In the genomic region with DNA sequence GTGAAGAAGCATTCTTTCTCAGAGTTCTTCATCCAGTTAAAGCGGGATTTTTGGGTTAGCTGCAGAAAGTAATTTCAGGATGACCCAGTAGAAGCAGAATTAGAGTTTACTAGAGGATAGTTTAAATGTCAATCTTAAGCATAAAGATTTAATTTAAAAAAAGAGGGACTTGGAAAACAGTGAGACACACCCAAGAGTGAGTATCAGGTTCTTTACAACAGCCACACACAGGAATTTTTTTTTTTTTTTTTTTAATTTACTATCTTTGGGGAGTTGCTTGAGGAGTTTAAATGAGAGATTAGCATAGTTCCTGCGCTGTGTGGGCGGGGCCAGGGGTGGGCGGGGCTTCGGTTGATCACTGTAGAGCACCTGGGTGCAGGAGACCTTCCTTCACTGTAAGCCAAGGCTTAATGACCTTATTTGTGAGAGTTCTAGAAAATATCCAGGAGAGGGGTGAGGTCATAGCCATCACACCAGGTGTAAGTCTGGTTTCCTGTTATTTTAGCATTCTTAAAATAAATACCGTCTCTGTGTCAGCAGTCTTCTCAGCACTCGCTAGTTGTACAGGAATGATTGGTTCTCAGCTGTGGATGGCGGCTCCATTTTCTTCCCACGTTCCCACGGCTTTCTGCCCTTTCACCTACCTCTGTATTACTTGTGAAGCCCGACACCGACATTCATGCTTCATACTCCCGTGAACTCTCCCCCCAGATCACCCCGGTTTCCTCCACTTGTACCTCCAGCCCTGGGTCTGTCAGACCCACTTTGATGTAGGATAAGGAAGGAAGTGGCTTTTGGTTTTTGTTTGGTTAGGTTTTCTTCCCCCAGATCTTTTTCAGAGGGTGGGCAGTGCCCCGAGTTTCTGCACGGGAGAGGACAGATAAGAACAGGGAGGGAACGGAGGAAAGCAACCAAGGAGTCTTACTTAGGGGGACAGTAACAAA, we compare ENCODE assay signal across 9 mouse cellular contexts. TPM values are rescaled to one million over a fixed set of nuclear protein-coding genes. Genes with fewer than 3 reads are reported as not detected.
DNase-seq lines count a peak whose midpoint lies in the region; ATAC-seq lines count a peak whose summit lies in the region.
"Had no signal": no experiment of that assay in that cellular context is flagged by ENCODE, and none has a peak within 500 bp of the region (broad histone marks: within the 10 kb centered on the region; RNA-seq: fewer than 3 reads in every experiment).

No protein-coding gene starts in this region.

- H3K4me3 ChIP-seq in neural tube, embryonic 11.5 days (ENCODE audit: low read depth, low read length) = no peak overlapping the region
- H3K4me3 ChIP-seq in limb, embryonic 15.5 days = no peak overlapping the region
- H3K4me3 ChIP-seq in midbrain, embryonic 16.5 days (ENCODE audit: low read depth, low read length) = no peak overlapping the region

- no peak for DNase-seq in neural tube, embryonic 11.5 days (ENCODE audit: low spot score)
- no peak for DNase-seq in neural tube, embryonic 10.5 days (ENCODE audit: extremely low spot score, low spot score)
- DNase-seq in thymus, postnatal 10 days (ENCODE audit: low spot score in 2 of 2) = peak; percentile 20 to 27
- DNase-seq in frontal cortex, adult 2 months (ENCODE audit: extremely low spot score in 1 of 2, low spot score in 1 of 2) = no peak
- no peak for DNase-seq in urinary bladder, postnatal 14 days (ENCODE audit: low spot score)
- DNase-seq: forebrain, postnatal 0 days had no signal

- no peaks in the 10 kb centered on the region for H3K4me1 ChIP-seq in neural tube, embryonic 11.5 days (ENCODE audit: control insufficient read depth, insufficient read depth, low read length)
- peaks cover 5% of the 10 kb centered on the region; the same call in 1 of the 2 replicates for H3K4me1 ChIP-seq in limb, embryonic 15.5 days
- no peaks in the 10 kb centered on the region for H3K4me1 ChIP-seq in midbrain, embryonic 16.5 days (ENCODE audit: control insufficient read depth, insufficient read depth, low read length)

- H3K27ac ChIP-seq in neural tube, embryonic 11.5 days (ENCODE audit: low read depth, low read length) = no peak overlapping the region
- H3K27ac ChIP-seq in limb, embryonic 15.5 days = no peak overlapping the region
- no peak overlapping the region for H3K27ac ChIP-seq in midbrain, embryonic 16.5 days (ENCODE audit: low read length)

- 0 out of 2 replicates have a peak overlapping the region, but pooled peaks have one; percentile 4 for H3K4me2 ChIP-seq in neural tube, embryonic 11.5 days (ENCODE audit: low read depth)
- peak overlapping the region; percentile 15 for H3K4me2 ChIP-seq in limb, embryonic 15.5 days
- no peak overlapping the region for H3K4me2 ChIP-seq in midbrain, embryonic 16.5 days (ENCODE audit: low read length)

- no peaks in the 10 kb centered on the region for H3K27me3 ChIP-seq in neural tube, embryonic 11.5 days (ENCODE audit: control insufficient read depth, insufficient read depth, low read length)
- H3K27me3 ChIP-seq in limb, embryonic 15.5 days = no peaks in the 10 kb centered on the region
- H3K27me3 ChIP-seq in midbrain, embryonic 16.5 days (ENCODE audit: control insufficient read depth, insufficient read depth, low read depth, low read length) = no peaks in the 10 kb centered on the region

- ATAC-seq in neural tube, embryonic 11.5 days (ENCODE audit: insufficient read depth, low FRiP score, low TSS enrichment) = no peak
- peak; percentile 88 for ATAC-seq in common myeloid progenitor, adult 5-6 weeks (replicated peaks; ENCODE audit: low read depth, poor library complexity, severe bottlenecking)
- no peak for ATAC-seq in limb, embryonic 15.5 days (ENCODE audit: insufficient number of reproducible peaks, low FRiP score, low TSS enrichment, low read depth)
- no peak for ATAC-seq in midbrain, embryonic 16.5 days
- ATAC-seq: forebrain, postnatal 0 days had no signal

- H3K36me3 ChIP-seq in neural tube, embryonic 11.5 days (ENCODE audit: control insufficient read depth, insufficient read depth, low read length) = no peaks in the 10 kb centered on the region
- H3K36me3 ChIP-seq in limb, embryonic 15.5 days = no peaks in the 10 kb centered on the region
- H3K36me3 ChIP-seq in midbrain, embryonic 16.5 days (ENCODE audit: control insufficient read depth, insufficient read depth, low read length) = no peaks in the 10 kb centered on the region

- H3K9me3 ChIP-seq in neural tube, embryonic 11.5 days (ENCODE audit: control insufficient read depth, low read length) = no peaks in the 10 kb centered on the region
- no peaks in the 10 kb centered on the region for H3K9me3 ChIP-seq in limb, embryonic 15.5 days
- H3K9me3 ChIP-seq in midbrain, embryonic 16.5 days (replicated peaks; ENCODE audit: control insufficient read depth, low read length, poor library complexity, severe bottlenecking) = no peaks in the 10 kb centered on the region

- H3K9ac ChIP-seq in neural tube, embryonic 11.5 days (ENCODE audit: low read length) = no peak overlapping the region
- H3K9ac ChIP-seq in limb, embryonic 15.5 days = no peak overlapping the region
- no peak overlapping the region for H3K9ac ChIP-seq in midbrain, embryonic 16.5 days (ENCODE audit: low read depth, low read length)
- H3K9ac ChIP-seq: forebrain, postnatal 0 days had no signal

- 28% methylated on average over 17 of the region's 17 CpGs for WGBS in neural tube, embryonic 11.5 days
- WGBS in limb, embryonic 15.5 days = 25% methylated on average over 17 of the region's 17 CpGs
- WGBS in midbrain, embryonic 16.5 days = 34% methylated on average over 17 of the region's 17 CpGs

RNA-seq across cellular contexts. Expression of gene Tbc1d1, which starts 6.6 kb away (rescaled TPM):
- 32.4 and 33.3 TPM in 2 replicates for polyA plus RNA-seq in neural tube, embryonic 11.5 days (2014; fragmentation: Nextera tagmentation; extraction: Ambion mirVana)
- total RNA-seq in common myeloid progenitor, adult 5-6 weeks (2017) = 18.0 and 33.9 TPM in 2 replicates
- 16.4 and 18.4 TPM in 2 replicates for polyA plus RNA-seq in limb, embryonic 15.5 days (2015; fragmentation: Nextera tagmentation; extraction: Ambion mirVana)
- polyA plus RNA-seq in frontal cortex, adult 2 months (2012; rRNA removed) = 14.4 and 16.1 TPM in 2 replicates
- polyA plus RNA-seq in midbrain, embryonic 16.5 days (2015; fragmentation: Nextera tagmentation; extraction: Ambion mirVana) = 8.5 and 8.8 TPM in 2 replicates

RNA-seq across cellular contexts. Expression of gene Pgm2, which starts 56.7 kb away (rescaled TPM):
- polyA plus RNA-seq in neural tube, embryonic 11.5 days (2014; fragmentation: Nextera tagmentation; extraction: Ambion mirVana) = 30.0 and 30.9 TPM in 2 replicates
- total RNA-seq in common myeloid progenitor, adult 5-6 weeks (2017) = 39.5 and 40.6 TPM in 2 replicates
- polyA plus RNA-seq in limb, embryonic 15.5 days (2015; fragmentation: Nextera tagmentation; extraction: Ambion mirVana) = 29.5 and 31.5 TPM in 2 replicates
- polyA plus RNA-seq in frontal cortex, adult 2 months (2012; rRNA removed) = 8.3 and 9.2 TPM in 2 replicates
- 16.6 and 19.7 TPM in 2 replicates for polyA plus RNA-seq in midbrain, embryonic 16.5 days (2015; fragmentation: Nextera tagmentation; extraction: Ambion mirVana)

Comparison
In these comparisons a context has a peak if more than half of its experiments do, and no peak if none do; other contexts are left out.
1. DNase-seq: peak in thymus, postnatal 10 days (2 of 2); none in neural tube, embryonic 11.5 days (single experiment), neural tube, embryonic 10.5 days (single experiment), frontal cortex, adult 2 months (0 of 2) and urinary bladder, postnatal 14 days (single experiment).